Mouse (Mus musculus) adipocyte (in vitro differentiated cells): ENCODE measurements around the gene P2rx1.

Experiments
- DNase-seq: peaks from one replicate; pipeline ENCODE4 v3.0.0-alpha.2; 2016; ENCODE audit warnings: low spot score

P2rx1 gene

DNA sequence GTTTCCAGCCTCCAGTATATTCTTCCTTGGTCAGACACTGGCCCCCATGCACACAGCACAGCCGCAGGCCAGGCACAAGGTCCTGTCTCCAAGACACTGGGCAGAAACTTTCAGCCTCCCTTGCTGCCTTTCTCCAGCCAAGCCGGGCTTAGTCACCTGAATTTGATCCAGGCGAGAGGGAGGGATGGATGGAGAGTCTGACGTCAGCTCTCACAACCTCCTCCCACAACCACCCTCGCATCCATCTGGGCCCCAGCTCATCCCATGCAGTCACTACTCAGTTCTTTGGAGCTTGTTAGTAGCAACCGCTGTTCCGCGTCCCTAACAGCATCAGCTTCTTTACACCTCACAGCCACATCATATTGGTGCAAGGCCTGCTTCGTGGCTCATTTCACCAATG is 24.2 kb downstream of the P2rx1 start:
- DNase-seq = peak; percentile 44

DNA sequence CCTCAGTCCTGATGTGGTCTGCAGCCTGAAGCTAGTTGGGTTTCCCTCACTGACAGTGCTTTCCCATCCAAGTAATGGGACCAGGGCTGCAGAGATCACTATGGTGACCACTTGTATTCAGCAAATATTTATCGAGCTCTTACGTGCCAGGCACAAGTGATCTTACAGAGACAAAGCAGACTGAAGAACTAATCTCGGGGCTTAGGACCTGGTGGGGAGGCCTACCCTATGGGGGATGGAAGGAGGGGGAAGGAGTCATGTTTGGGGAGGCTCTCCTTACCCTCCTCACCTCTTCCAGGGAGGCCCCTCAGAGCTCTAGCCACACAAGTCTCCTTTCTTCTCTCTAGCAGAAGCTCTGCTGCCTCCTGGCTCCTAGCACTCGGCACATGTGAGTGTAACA is 24.9 kb downstream of the P2rx1 start:
- no peak for DNase-seq

DNA sequence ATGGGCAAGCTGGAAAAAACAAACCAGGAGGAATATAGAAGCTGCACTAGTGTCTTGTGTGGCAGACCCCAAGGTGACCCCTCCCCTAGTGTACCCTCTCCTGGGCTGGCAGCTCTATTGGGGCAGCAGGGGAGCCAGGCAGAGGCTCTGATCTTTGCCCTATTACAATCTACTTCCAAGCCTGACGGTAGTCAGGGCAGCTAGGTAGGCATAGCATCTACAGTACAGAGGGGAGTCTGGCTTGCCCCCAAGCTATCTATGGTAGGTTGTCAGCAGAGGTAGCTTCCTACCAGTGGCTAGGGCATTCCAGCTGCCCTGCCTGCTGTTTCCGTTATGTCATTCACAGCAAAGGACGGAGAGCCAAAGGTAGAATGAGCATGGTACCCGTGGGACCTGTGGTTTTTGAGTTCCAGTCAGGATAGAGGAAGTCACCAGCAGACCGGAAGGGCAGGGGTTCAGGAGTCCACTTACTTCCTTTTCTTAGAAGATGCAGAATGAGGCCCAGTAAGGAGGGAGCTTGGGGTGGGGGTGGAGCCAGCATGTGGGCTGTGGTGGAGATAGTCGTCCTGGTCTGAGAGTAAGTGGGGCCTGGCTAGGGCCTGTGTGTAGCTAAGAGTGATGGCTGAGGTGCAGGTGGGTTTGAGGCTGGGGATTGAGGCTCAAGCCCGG is 25.5 kb downstream of the P2rx1 start:
- DNase-seq = no peak

DNA sequence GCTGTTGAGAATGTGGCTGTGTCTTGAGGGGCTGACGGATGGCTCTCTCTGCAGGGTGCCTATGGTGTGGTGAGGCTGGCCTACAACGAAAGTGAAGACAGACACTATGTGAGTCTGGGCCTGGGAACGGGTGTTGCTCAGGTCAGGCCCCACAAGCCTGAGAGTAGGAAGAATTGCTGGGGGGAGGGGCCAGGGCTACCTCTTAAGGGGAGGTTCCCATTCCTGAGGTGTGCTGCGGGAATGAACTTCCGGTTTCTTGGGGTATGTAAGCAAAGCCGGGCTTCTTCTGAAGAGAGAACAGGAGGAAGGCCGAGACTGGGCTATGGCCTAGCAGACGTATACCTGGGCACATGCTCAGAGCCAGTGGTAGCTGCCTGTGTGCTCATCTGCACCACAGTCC is 28.1 kb downstream of the P2rx1 start:
- DNase-seq = no peak

DNA sequence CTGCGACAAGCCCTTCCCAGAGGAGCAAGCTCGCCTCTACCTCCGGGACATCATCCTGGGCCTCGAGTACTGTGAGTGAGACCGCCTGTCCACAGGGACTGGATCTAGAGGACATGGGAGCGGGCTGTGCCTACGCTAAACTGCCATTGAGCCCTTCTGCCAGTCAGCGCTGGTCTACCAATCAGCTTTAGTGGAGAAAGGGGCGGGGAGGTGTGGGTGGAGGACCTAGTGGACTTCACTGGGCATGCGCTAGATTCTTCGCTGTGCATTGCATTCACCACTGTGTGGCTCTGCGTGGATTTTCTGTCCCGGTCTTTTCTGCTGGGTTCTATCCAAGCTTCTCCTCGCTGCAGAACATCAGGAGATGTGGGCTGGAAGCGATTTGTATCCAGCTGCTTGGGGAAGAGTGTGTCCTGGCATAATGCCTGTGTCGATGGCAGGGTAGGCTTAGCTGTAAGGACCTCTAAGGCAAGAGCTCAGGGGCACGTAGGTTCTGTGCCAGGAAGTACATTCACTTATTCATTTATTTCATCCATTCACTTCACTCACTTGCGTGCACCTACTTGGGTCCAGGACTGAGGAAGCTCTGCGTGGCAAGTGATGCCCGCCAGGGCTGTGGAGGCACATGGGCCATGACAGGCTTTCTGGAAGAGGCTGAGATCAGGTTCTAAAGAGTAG is 32.1 kb downstream of the P2rx1 start:
- DNase-seq = no peak

DNA sequence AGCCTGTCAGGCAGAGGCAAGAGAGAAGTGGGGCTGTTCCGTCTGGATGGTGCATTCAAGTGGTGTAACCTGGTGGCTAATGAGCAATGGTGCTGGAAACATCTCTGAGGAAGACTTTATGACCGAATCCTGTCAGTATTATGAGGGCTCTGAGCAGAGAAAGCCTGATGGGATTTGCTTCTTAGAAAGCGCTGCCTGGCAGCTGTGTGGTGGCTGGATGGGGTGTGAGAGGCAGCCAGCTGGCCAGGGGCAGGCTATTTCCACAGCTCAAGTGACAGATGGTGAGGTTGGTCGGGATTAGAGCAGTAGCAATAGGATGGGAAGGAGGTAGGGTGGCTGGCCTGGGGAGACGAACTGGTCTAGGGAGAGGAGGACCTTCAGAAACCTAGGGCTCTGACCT is 32.6 kb downstream of the P2rx1 start:
- no peak for DNase-seq

DNA sequence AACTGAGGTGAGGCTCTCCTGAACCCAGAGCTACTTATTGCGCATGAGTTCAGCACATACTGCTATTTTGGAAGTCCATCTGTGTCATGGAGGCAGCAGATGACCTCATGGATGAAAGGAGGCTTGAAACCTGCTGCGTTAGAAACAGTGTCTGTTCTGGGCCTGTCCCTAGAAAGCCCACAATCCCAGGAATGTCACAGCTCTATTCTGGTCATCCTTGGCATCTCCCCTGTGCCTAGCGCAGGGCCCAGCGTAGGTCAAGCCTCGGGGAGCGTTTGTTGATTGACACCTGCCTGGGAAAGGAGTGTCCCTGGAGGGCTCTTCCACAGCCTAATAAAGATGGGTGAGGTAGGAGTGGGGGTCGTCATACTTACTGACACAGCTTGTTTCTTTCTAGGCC is 37.2 kb downstream of the P2rx1 start:
- no peak for DNase-seq

DNA sequence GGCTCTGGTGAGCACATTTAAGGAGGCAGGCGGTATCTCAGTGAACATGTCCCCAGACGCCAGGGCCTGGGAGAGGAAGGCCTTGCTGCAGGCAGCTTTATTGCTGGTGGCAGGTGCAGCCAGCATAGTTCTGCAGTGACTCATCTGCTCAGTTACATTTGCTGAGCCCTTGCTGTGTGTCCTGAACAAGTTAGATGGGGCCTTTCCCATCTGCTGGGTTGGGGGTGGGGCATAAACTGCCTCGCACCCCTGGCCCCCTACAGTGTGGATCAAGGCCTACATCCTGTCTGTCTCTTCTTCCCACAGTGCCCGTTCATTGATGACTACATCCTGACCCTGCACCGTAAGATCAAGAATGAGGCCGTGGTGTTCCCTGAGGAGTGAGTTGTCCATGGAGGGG is 38.0 kb downstream of the P2rx1 start:
- no peak for DNase-seq

DNA sequence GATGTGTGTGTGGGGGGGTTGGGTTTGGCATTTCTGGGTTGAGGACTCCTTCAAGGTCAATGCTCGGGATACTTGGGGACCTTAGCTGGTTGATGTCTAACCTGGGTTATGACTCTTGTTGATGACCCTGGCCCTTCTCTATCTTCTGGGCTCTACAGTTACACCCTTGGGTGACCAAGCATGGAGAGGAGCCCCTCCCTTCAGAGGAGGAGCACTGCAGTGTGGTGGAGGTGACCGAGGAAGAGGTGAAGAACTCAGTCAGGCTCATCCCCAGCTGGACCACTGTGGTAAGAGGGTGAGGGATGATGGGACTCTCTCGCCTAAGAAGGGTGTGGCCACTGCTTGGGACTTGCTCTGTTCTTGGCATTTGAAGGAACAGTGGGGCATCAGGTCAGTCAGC is 38.8 kb downstream of the P2rx1 start:
- DNase-seq = no peak

DNA sequence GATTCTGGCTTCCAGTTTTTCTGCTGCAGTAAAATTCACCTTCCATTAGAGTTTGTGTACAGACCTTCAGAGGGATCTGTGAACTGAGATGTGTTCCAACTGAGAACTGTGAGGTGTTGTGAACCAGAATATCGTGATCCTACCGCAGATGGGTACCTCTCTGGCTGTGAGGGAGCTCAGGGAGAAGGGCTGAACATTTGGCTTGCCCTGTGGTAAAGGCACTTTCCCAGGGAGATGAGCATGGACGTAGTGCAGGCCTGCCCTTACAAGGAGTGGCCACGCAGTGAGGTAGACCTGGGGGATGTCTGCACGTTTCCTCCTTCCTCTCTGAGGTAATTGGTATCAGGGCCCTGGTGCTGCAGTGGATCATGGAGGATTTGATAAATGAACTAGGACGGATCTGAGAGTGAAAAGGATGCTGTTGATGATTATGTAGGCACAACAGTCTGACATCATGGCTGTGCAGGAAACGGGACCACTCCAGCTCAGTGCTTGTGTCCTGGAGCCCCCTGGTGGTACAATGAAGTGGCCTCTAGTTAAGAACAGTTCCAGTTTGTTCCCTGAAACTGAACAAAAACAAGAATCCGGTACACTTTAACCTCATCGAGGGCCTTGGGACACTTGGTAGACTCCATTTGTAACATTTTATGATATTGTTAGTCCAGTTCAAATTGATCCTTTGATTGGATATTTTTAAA is 40.3 kb downstream of the P2rx1 start:
- DNase-seq = peak; percentile 60

DNA sequence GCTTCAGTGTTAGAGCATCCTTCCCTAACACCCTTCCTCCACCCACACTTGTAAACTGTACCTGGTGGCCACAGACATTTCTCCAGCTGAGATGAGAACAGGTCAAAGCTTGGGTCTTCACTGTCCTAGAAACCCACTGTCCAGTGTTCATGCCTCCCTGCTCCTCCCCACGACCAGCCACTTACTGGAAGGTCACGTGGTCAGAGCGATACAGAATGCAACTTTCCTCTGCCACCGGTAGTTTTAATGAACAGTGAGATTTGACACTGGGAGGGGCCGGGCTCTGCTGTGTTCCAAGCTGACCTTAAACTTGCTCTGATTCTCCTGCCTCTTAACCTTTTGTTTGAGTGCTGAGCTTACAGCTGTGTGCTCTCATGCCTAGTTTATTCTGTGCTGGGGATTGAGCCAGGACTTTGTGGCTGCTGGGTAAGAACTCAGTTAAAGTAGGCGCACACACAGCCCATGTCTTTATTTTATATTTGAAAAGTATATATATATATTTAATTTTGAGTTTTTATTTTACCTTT is 45.4 kb downstream of the P2rx1 start:
- DNase-seq = peak; percentile 67

DNA sequence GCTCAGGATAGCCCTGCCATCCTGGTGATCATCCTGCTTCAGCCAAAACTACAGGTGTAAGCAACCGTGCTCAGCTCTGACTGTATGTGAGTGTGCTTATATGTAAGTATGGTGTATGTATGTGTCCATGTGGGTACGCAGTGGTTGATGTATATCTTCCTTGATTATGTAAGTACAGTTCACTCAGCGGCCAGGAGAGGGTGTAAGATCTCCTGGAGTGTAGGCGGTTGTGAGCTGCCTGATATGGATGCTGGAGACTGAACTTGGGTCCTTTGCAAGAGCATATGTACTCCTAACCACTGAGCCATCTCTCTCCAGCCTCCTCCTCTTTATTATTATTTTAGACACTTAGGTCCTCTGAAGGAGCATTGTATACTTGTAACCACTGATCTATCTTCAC is 45.9 kb downstream of the P2rx1 start:
- DNase-seq = no peak

DNA sequence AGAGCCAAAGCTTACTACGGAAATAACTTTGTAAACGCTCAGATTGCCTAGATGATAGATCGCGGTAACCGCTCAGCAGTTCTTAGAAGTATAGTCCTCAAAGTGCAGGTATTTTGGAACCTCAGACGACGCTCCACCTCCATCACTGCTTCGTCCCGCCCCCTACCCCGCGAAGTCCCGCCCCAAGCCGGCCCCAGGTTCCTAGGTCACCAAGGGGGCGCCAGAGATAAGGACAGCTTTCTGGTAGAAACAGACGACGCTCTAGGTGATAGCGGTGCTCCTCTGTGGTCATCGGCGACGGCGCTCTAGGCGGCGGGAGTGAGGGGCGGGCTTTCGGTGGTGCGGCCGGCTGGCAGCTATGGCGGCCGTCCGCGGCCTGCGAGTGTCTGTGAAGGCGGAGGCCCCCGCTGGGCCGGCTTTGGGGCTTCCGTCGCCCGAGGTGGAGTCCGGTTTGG is 48.7 kb downstream of the P2rx1 start, which contains the start of gene Ncbp3:
TSS of gene Ncbp3 (plus strand) at position 242 of the 455 bp plus-strand sequence.
- DNase-seq = peak; percentile 97

DNA sequence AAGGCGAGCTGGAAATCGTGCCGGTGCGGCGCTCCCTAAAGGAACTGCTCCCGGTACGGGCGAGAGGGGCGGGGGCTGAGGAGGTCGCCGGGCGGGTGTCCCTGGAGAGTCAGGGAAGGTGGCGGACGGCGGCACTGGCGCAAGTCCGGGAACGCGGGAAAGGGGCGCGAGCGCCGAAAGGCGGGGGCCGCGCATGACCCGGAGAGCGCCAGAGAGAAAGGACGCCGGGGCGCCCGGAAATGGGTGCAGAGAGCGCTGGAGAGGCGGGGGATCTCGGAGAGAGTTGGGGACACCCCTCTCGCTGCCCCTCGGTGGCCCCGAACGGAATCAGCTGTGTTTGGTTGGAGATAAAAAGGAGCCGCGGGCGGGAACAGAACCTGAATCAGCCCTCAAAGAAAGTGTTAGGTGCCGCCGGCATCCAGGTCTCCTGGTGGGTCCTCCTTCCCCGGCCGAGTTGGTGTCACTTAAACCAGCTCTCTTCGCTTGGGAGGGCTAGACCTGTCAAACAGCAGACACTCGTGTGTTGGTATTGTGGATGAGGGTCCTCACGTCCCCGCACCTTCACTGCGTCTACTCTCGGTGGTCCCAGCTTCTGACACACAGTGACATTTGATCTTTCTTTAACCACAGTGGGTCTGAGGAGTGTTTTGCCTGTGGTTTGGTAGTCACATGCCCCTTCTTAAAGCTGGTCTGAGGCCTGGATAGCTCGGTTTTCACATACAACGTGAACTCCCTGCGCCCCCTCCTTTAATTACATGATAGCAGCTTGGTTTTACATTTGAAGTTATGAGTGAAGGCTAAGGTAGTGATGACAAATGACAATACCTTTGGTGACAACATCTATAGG is 49.4 kb downstream of the P2rx1 start:
- DNase-seq = peak; percentile 22

DNA sequence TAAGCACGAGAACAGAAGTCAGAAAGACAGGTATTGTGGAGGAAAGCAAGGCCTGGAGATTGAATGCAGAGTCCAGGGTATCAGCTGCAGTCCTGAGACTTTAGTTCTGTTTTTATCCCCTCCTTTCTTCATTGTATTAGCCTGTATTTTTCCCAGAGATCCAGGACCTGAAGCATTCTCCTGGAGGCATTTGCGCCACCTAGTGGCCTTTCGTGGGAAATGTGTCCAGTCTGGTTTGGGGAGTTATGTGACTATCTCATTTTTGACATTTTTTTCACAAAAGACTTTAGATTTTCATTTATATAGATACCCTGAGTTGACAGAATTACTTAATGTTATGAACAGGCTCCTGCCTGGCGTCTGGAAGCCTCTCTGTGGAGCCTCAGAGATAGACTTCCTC is 50.4 kb downstream of the P2rx1 start:
- peak; percentile 93 for DNase-seq

DNA sequence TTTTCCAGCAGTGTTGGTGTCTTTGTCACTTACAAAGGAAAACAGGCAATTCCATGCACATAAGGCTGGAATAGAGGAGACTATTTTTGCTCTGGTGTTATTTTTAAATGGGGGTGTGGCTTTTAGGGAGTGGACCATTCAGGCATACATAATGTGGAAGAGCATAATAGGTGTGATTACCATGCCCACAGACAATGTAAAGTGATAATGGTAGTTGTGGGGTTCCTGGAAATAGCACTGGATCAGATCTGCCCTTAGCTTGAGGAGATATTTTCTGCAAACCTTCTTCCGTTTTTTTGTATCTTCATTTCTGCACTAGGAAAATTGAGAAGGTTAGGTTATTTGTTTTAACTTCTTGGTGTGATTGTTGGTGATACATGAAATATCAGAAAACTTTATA is 53.9 kb downstream of the P2rx1 start:
- DNase-seq = no peak

DNA sequence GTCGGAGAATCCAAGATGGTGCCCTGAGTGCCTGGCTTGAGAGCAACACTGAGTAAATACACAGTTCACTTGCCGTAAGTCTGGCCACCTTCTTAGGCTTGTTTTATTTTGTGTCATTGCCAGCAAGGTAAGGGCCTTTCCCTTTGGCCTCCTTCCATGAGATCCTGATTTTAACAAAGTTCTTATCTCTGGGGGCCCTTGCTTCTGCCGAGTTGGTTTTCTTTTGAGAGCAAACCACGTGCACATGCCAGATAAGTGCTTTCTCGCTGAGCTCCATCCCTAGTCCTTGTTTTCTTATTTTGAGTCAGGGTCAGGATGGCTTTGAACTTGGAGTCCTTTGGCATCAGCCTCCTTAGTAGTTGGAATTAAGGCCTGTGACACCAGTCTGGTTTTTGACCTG is 58.8 kb downstream of the P2rx1 start:
- DNase-seq = no peak

DNA sequence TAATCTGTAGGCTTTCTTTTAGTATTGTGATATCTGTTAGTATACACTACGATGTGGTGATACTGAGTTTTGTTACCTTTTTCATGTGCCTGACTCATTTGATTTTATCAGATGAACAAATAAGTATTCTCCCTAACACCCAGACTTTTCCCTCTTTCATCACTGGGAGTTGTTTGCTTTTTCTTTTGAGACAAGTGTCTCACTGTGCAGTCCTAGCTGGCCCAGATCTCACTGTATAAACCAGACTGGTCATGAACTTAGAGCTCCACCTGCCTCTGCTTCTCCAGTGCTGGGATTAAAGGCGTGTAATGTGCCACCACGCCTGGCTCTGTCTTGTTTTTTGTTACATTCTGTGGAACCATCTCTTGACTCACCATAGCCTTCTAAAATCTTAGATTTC is 60.7 kb downstream of the P2rx1 start:
- DNase-seq = no peak

DNA sequence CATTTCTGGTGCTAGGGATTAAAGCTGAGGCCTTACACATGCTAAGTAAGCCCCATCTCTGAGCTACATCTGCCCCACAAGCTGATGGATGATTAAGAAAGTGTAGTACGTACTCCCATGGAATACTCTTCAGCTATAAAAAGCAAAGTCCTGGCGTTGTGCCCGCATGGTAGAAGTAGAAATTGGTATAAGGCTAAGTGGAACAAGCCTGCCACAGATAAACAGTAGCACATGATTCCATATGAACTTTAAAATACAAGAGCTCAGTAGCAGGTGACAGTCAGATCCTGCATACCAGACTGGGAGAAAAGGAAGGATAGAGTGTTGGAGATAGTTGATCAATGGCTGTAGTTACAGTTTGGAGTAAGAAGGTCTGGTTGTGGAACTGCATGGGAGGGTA is 62.5 kb downstream of the P2rx1 start:
- DNase-seq = no peak
